Comparison of ENCODE assay signal across 15 mouse cellular contexts in genomic region chr4:32172992-32173391, GRCm38 (mm10).
"Had no signal": no experiment of that assay in that cellular context is flagged by ENCODE, and none has a peak within 500 bp of the region (broad histone marks: within the 10 kb centered on the region; RNA-seq: fewer than 3 reads in every experiment).

No protein-coding gene starts in this region.

- H3K27me3 ChIP-seq: limb, embryonic 15.5 days; midbrain, embryonic 12.5 days; neural tube, embryonic 13.5 days had no signal

- DNase-seq: kidney, adult 8-10 months; kidney, postnatal 36 days; lung, embryonic 14.5 days; lung, postnatal 10 days; lung, postnatal 4 days; retina, postnatal 1 day; thymus, postnatal 36 days had no signal

- H3K4me3 ChIP-seq: left cerebral cortex, adult 2 months; limb, embryonic 15.5 days; megakaryocyte, embryonic 14.5 days; midbrain, embryonic 12.5 days; neural tube, embryonic 13.5 days had no signal

- H3K4me2 ChIP-seq: limb, embryonic 15.5 days; lung, embryonic 14.5 days; midbrain, embryonic 12.5 days; neural tube, embryonic 13.5 days had no signal

- H3K36me3 ChIP-seq: limb, embryonic 15.5 days; midbrain, embryonic 12.5 days; neural tube, embryonic 13.5 days had no signal

- H3K9ac ChIP-seq: limb, embryonic 15.5 days; lung, embryonic 14.5 days; midbrain, embryonic 12.5 days; neural tube, embryonic 13.5 days had no signal

- H3K27ac ChIP-seq: left cerebral cortex, adult 2 months; limb, embryonic 15.5 days; midbrain, embryonic 12.5 days; neural tube, embryonic 13.5 days had no signal

- ATAC-seq: inflammation-experienced regulatory T-cells, adult 6 months; intestine, postnatal 0 days; midbrain, embryonic 16.5 days had no signal

- H3K9me3 ChIP-seq: limb, embryonic 15.5 days; megakaryocyte, embryonic 14.5 days; midbrain, embryonic 12.5 days had no signal
